Mouse (Mus musculus) ES-E14 (cell line): Measurements from ENCODE around the gene 2610001J05Rik. TPM values are rescaled to one million over a fixed set of nuclear protein-coding genes. Genes with fewer than 3 reads are reported as not detected.

Experiments
- DNase-seq: peaks from one replicate; pipeline ENCODE4 v3.0.0-alpha.2; 2013; ENCODE audit warnings: low read depth, low spot score
- H3K27ac ChIP-seq: 2 replicates; pipeline ENCODE4 v1.5.1; 2012; ENCODE audit warnings: low read depth, mild to moderate bottlenecking, low read length, moderate library complexity, mixed read lengths; ENCODE audit not compliant: poor library complexity, insufficient read depth, severe bottlenecking
- H3K36me3 ChIP-seq: 2 replicates; pipeline ENCODE4 v1.6.1; 2012; ENCODE audit warnings: mild to moderate bottlenecking, low read length, moderate library complexity, mixed read lengths; ENCODE audit not compliant: control insufficient read depth, poor library complexity, insufficient read depth, severe bottlenecking
- H3K4me1 ChIP-seq, 2 experiments: fragments of 150-350 bp in 1 of 2; sonication (generic) in 1 of 2; 2 replicates each; pipeline ENCODE4 v1.6.1; 2012; ENCODE audit warnings: low read length in 2 of 2, mild to moderate bottlenecking in 1 of 2, mixed read lengths in 1 of 2; ENCODE audit not compliant: control insufficient read depth in 2 of 2, insufficient read depth in 2 of 2, poor library complexity in 1 of 2
- H3K4me3 ChIP-seq, 2 experiments: fragments of 150-350 bp in 1 of 2; sonication (generic) in 1 of 2; 2 replicates each; pipeline ENCODE4 v1.5.1; 2012; ENCODE audit warnings: low read length in 2 of 2, low read depth in 1 of 2, mild to moderate bottlenecking in 1 of 2, mixed read lengths in 1 of 2; ENCODE audit not compliant: insufficient read depth in 1 of 2, poor library complexity in 1 of 2, severe bottlenecking in 1 of 2
- H3K9ac ChIP-seq: 2 replicates; pipeline ENCODE4 v1.6.1; 2012; ENCODE audit warnings: low read depth, mild to moderate bottlenecking, low read length, mixed read lengths; ENCODE audit not compliant: poor library complexity, insufficient read depth, severe bottlenecking
- H3K9me3 ChIP-seq: fragments of 150-350 bp; sonication (generic); 2 replicates; pipeline ENCODE4 v1.6.1; 2012; ENCODE audit warnings: low read depth, mild to moderate bottlenecking, low read length; ENCODE audit not compliant: control insufficient read depth, insufficient read depth
- CHD2 ChIP-seq: IDR thresholded peaks from 2 replicates; pipeline ENCODE4 v1.6.1; 2014; ENCODE audit warnings: mild to moderate bottlenecking, low read depth, low read length, inconsistent platforms
- HCFC1 ChIP-seq: IDR thresholded peaks from 2 replicates; pipeline ENCODE4 v1.6.1; 2012; ENCODE audit warnings: low read length, inconsistent platforms, borderline replicate concordance; ENCODE audit not compliant: insufficient read depth
- MAFK ChIP-seq: IDR thresholded peaks from 2 replicates; pipeline ENCODE4 v1.6.1; 2014; ENCODE audit warnings: mild to moderate bottlenecking, low read depth, low read length, inconsistent platforms; ENCODE audit not compliant: insufficient read depth
- ZC3H11A ChIP-seq: IDR thresholded peaks from 2 replicates; pipeline ENCODE4 v1.6.1; 2012; ENCODE audit warnings: low read depth, mild to moderate bottlenecking, inconsistent platforms, low read length, borderline replicate concordance
- ZNF384 ChIP-seq: IDR thresholded peaks from 2 replicates; pipeline ENCODE4 v1.6.1; 2012; ENCODE audit warnings: low read depth, low read length, inconsistent platforms
- in situ Hi-C, 2 experiments: fragments of 600-800 bp; cut with MboI; formaldehyde crosslinking; loops; one replicate each; pipeline ENCODE4 v1.15.1; 2025; ENCODE audit warnings: low sequenced_read_pairs in 2 of 2, inconsistent platforms in 1 of 2; ENCODE audit not compliant: unreplicated experiment in 2 of 2
- total RNA-seq: library from RNA; depleted of rRNA; stranded (reverse); fragments of 300-350 nt; gene quantifications from 2 replicates; pipeline ENCODE4 v1.2.3, GENCODE M21; 2012; rRNA removed

The 2610001J05Rik gene
- 20.1 and 29.1 TPM in 2 replicates for total RNA-seq

DNA sequence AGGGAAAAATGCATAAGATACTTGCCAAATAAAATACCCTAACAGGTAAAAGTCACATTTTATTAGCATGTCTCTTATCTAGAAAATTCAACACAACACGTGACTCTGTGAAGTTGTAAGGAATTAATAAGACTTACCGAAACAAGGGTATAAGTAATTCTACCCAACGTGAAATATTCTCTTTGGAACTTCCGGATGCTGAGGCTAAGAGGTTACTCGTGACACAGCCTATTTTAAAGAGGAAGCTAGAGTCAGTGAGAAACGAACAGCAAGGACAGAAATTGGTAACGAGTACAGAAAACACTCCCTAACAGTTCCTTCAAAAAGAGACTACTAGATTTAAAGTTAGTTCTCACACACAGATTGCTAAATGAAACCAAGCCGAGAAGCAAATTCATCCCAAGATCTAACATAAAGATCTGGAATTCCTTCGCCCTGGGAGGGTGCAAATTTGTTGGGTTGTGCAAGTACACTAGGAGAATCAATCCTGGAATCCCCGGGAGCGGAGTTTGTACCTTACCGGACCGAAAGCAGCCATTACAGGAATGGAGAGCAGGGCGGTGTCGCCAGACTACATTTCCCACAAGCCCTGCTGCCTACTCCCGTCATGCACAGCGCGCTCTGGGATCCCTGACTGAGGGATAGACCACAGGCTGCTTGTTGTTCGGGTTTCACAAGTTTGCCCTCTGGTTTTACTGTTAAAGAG lies at the start of gene 2610001J05Rik:
Gene 2610001J05Rik, minus strand, starts transcription at position 600 of the 706 bp plus-strand sequence.
- in situ Hi-C loops: no loop called here
- Histone ChIP-seq H3K9ac (peak within 1 kb of the TSS; percentile 72; the same call in 1 of the 2 replicates), H3K9me3 (no peaks in the 10 kb centered on the region), H3K27ac (no peak within 1 kb of the TSS; the same call in 1 of the 2 replicates), H3K4me1 (peaks cover 0 to 2% of the 10 kb centered on the region in 2 experiments; a peak in 1 of 4 replicates), H3K36me3 (no peaks in the 10 kb centered on the region), H3K4me3 (peak within 1 kb of the TSS; percentile 77 to 87)
- DNase-seq: peak; percentile 83
- no peak for TF ChIP-seq ZNF384
- TF ChIP-seq ZC3H11A: no peak
- TF ChIP-seq CHD2: peak; percentile 54; the same call in 1 of the 2 replicates
- peak; percentile 99 for TF ChIP-seq HCFC1
- TF ChIP-seq MAFK: no peak

DNA sequence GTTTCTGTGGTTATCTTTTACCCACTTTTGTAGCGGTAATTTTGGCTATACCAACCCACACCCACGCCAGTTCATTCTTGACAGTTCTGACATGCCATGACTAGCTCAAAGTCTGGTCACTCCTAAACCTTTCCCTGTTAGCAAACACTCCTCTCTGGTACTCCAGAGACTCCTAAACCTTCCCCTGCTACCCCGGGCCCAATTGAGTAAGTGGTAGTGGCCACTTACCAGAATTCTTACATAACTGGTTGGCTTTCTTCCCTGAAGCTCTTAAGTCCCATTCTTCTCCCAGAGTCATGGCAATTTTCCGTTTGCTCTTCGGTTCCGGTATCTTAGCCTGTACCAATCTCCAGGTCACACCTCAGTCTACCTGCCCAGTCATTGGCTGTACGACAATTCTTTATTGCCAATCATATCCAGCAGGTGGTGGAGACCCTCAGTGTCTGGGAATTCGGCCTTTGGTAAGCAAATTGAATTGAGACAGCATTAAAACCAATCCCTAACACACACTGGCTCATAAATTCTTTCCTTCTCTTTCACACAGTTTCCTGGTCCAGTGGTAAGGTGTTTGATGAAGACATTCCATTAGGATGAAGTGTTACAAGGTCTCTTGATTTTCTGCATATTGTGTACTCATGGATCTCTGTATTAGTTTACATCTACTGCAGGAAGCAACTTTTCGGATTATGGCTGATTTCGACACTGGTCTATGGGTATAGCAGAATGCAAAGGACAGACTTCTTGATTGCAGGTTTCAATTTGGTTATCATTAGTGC lies 38.6 kb upstream of the 2610001J05Rik start:
- no peaks in the 10 kb centered on the region for H3K4me1 ChIP-seq
- TF ChIP-seq CHD2 (no peak), ZNF384 (no peak), ZC3H11A (no peak), MAFK (no peak)
- H3K9me3 ChIP-seq: no peaks in the 10 kb centered on the region
- H3K27ac ChIP-seq: no peak overlapping the region
- no peak for DNase-seq
- H3K4me3 ChIP-seq: no peak overlapping the region
- H3K36me3 ChIP-seq: no peaks in the 10 kb centered on the region
- in situ Hi-C loops: no loop called here
- H3K9ac ChIP-seq: no peak overlapping the region

DNA sequence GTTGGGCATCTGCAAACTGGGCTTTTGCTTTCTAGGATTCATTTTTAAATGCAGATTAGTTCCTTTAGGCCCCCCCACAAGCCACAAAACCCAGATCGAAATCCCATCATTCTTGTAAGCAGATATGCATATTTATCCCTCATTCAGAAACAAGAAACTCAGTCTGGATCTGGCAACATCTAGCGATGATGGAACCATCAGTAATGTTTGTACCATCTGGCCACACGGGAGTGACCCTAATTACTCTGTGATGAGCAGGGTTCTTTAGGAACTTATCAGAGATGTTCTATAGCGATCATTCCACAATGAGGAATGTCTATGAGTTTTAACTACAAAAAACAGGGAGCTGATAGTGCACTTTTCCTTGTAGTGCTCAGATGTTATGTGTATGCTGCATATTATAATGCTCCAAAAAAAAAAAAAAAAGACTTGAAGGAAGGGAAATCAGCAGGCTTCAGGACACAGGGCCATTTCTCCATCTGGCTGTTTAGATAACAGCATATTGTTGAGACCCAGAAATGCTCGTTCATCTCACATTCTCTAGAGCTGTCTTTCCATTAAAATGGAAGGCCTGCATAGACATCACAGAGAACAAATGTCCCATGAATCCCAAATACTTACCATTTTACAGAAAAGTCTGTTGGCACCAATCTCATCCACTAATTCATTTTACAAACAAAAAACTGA lies 31.8 kb upstream of the 2610001J05Rik start:
- Histone ChIP-seq H3K9ac (no peak overlapping the region), H3K9me3 (no peaks in the 10 kb centered on the region), H3K27ac (no peak overlapping the region), H3K36me3 (no peaks in the 10 kb centered on the region), H3K4me3 (no peak overlapping the region), H3K4me1 (no peaks in the 10 kb centered on the region)
- DNase-seq: no peak
- TF ChIP-seq MAFK: no peak
- TF ChIP-seq CHD2: no peak
- TF ChIP-seq ZNF384: no peak
- TF ChIP-seq ZC3H11A: no peak
- TF ChIP-seq HCFC1: no peak
- in situ Hi-C loops: no loop called here

DNA sequence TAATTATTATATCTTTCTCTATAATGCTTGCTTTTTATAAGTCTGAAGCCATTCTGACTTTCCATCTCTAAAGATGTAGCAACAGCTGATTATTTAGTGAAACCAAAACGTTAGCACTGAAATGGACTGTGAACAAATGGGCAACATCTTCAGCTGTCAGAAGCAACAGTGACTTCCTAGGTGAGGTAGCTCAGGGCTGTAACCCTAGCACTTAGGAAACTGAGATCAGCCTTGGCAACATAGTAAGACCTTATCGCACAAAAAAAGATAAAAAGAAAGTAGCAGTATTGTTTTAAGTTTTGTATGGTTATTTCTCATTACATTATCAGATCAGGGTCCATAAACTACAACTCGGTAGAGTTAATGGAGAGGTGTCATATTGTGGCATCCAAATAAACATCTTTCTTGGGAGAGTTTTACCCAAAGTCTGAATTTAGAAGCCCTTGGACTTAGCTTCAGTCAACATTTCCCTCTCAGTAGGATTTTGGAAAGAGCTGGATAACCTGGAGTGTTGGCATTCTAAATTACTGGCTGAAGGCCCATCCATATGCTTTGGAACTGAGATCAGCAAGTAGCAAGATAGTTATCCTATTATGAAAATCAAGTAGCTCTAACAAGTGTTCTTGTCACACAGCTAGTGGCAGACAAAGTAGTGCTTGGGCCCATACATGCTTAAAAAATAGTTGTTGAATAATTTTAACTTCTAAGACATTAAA lies 13.7 kb upstream of the 2610001J05Rik start:
- H3K9me3 ChIP-seq: no peaks in the 10 kb centered on the region
- H3K36me3 ChIP-seq: no peaks in the 10 kb centered on the region
- no peaks in the 10 kb centered on the region for H3K4me1 ChIP-seq
- in situ Hi-C loops: no loop called here
- no peak overlapping the region for H3K9ac ChIP-seq
- TF ChIP-seq MAFK: no peak
- no peak for TF ChIP-seq ZNF384
- no peak for TF ChIP-seq CHD2
- TF ChIP-seq ZC3H11A: no peak
- no peak for TF ChIP-seq HCFC1
- H3K27ac ChIP-seq: no peak overlapping the region
- no peak overlapping the region for H3K4me3 ChIP-seq
- DNase-seq: no peak
